Mouse (Mus musculus): ENCODE results near the gene Sult1a1.
"Not testable (repeated sequence)": the region's sequence is repeated elsewhere in the genome, so short reads cannot be mapped to it uniquely, and the experiment has no call there.

Sult1a1 gene

DNA sequence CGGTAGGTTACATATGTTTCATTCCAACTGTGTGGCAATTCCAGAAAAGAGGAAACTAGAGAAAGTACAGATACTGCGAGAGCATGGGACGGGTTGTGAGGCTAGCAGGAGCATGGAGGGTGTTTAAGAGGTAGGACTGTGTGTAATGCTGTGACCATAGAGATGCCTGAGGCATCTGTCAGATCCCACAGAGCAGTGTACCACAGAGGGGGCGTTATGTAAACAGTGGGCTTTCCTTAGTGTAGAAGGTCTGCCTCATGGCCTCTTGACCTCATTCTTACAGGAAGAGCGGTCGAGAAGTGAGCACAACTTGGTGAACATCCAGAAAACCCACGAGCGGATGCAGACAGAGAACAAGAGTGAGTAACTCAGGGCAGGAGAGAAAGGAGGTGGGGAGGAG, 12.6 kb downstream of the Sult1a1 start:
- no peak for DNase-seq (ENCODE audit: low read depth, low spot score)

- no peak for DNase-seq (ENCODE audit: low read depth, low spot score)
These were observed 16.5 kb downstream of the Sult1a1 start for GRCm38 (mm10) chr7:126659771-126660170.

GRCm38 (mm10) chr7:126657522-126657921, 18.7 kb downstream of the Sult1a1 start:
- DNase-seq (ENCODE audit: low read depth, low spot score), result no peak

DNA sequence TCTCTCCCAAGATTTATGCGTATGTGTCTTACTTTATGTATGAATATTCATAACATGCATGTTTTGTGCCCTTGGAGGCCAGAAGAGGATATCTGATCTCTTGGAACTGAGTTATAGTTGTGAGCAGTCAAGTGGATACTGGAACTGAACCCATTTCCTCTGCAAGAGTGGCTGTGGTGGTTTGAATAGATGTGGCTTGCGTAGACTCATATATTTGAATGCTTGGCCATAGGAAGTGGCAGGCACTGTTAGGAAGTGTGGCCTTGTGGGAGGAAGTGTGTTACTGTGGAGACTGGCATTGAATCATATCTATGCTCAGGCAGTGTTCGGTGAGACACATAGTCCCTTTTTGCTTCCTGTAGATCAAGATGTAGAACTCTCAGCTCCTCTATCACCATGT, 20.5 kb downstream of the Sult1a1 start:
- DNase-seq (ENCODE audit: low read depth, low spot score), result no peak

GRCm38 (mm10) chr7:126653991-126654390, 22.2 kb downstream of the Sult1a1 start:
- no peak for DNase-seq (ENCODE audit: low read depth, low spot score)

DNA sequence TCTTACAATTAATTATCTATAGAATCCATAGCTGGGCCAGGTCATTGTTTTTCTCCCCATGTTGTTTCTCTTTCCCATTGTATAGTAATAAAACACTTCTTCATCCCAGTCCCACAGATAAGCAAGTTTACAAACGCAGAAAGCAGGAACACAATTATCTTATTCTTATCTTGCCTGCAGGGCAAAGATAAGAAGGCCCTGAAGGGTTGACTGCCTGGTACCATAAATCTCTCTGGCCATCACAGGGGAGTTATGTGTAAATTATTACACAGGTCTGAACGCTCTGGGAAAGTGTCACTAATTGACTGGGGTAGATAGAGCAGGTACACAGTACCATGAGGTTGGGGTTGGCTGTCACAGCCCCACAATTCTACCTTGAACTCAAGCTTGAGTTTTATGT, 25.4 kb downstream of the Sult1a1 start:
- no peak for DNase-seq (ENCODE audit: low read depth, low spot score)

- peak; percentile 87 for DNase-seq (ENCODE audit: low read depth, low spot score)
These were observed 26.8 kb downstream of the Sult1a1 start, which contains the start of gene Sgf29 for GRCm38 (mm10) chr7:126649231-126650051. Gene Sgf29, plus strand, starts transcription at chr7:126649309.

DNA sequence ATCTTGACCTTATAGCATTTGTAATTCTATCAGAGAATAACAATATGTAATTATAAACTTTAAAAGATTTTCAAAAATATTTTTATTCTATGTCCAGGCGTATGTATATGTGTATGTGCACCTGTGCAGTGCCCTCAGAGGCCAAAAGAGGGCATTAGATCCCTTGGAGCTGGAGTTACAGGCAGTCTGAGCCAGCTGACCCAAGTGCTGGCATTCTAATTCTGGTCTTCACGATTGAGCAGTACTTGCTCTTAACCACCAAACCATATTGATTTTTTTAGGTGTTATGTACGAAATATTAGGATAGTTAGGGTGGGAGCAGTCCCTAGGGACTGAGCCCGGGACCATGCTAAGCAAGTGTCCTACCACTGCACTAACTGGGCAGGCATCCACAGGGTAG, 27.7 kb downstream of the Sult1a1 start:
- no peak for DNase-seq (ENCODE audit: low read depth, low spot score)

DNA sequence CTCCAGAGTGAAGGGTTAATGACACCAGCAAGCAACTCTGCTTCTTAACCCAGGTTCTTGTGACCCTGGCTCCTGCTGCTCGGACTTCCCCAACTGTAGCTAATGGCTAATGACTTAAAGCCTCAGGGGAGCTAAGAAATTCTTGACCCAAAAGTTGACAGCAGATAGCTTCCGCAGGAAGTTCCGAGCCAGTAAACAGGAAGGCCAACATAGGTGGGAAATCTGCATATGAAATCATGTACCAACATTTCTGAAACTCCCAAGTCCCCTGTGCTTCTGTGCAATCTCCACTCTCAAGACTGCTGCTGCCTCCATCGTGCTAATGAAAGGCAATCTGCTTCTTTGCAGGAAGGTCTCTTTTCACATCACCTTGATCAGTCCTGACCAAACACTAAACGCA, 30.5 kb downstream of the Sult1a1 start:
- no peak for DNase-seq (ENCODE audit: low read depth, low spot score)

- DNase-seq (ENCODE audit: low read depth, low spot score), result no peak
These were observed 31.3 kb downstream of the Sult1a1 start for GRCm38 (mm10) chr7:126644914-126645313.

- DNase-seq (ENCODE audit: low read depth, low spot score), result no peak
These were observed 31.9 kb downstream of the Sult1a1 start for GRCm38 (mm10) chr7:126644345-126644744.

DNA sequence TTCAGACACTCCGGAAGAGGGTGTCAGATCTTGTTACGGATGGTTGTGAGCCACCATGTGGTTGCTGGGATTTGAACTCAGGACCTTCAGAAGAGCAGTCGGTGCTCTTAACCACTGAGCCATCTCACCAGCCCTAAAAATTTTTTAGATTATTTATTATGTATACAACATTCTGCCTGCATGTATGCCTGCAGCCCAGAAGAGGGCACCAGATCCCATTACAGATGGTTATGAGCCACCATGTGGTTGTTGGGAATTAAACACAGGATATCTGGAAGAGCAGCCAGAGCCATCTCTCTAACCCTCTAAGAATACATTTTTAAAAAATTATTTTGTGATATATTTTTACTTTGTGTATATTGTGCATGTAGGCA, 33.0 kb downstream of the Sult1a1 start:
- not testable (repeated sequence) for DNase-seq (ENCODE audit: low read depth, low spot score)

- DNase-seq (ENCODE audit: low read depth, low spot score), result no peak
These were observed 33.5 kb downstream of the Sult1a1 start for GRCm38 (mm10) chr7:126642545-126643243.

DNA sequence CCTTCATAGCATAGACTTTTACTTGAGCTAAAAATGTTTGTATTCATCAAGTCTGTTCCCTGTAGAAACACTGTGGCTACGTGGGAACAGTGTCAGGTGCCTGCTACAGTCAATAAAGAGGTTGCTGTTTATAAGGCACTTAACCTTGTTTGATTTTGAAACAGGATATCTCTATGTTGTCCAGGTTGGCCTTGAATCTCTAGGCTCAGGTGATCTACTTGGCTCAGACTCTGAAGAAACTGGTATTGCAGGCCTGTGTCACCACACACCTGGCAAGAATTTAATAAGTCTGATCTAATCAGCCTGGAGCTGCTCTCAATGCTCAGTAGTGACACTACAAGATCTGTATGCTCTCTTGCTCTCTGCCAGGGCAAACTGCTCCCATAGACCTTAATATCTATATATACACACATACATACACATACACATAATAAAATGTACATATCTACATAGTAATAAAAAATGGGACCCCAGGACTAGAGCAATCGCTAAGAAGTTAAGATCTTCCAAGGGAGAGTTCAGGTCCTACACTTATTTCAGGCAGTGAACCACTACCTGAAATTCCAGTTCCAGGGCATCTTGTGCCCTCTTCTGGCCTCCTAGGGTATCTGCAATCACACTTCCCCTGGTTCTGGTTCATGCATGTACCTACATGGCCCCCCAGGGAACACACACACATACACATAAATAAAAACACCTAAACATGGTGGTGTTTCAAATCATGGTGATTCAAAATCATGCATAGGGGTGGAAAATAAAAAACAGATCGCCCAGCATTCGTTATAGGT, 39.3 kb downstream of the Sult1a1 start:
- peak; percentile 44 for DNase-seq (ENCODE audit: low read depth, low spot score)

- DNase-seq (ENCODE audit: low read depth, low spot score), result no peak
These were observed 40.9 kb downstream of the Sult1a1 start for GRCm38 (mm10) chr7:126635375-126635774.

DNA sequence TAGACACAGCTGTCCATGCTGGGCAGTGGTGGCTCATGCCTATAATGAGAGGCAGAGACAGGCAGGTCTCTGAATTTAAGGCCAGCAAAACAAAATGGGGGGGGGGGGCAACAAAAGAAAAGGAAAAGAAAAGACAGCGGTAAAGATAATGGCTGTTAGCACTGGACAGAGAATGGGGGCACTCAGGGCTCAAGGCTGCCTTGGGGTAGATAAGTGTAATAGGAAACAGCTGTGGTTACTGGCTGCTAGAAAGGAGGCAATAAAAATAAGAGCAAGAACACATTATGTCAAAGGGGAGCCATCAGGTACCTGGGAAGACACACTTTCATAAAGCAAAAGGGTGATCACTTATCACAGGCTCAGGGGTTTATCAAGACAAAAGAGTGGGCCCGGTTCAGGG, 43.8 kb downstream of the Sult1a1 start:
- no peak for DNase-seq (ENCODE audit: low read depth, low spot score)

DNA sequence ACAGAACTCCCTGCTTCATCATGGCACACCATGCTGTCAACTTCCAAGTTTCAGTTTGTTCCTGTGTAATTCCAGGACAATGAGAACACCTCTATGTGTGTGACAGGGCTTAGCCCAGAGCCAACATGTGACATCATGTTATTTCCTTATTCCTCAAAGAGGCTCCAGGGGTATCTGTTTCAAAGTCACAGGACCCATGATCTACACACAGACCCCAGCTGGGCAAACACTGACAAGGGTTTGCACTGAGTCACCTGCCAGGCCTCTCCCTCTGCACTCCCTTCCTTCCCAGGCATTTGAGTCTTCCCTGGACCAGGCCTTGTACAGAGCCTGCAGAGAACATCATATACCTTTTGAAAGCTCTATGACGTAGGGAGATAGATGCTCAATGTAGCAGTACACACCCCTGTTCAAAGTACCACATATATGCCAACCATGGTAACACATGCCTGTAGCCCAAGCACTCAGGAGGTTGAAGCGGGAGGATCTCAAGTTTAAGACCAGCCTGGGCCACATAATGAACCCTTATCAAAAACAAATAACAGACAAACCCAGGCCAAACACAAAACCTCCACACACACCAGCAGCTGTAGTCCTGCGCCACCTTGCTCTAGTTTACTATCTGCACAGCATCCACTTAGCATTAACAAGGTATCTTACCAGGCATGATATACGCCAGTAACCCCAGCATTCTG, 45.3 kb downstream of the Sult1a1 start, which contains the start of gene Nupr1:
TSS of gene Nupr1 (minus strand) at position 38 of the 695 bp plus-strand sequence.
- no peak for DNase-seq (ENCODE audit: low read depth, low spot score)

DNA sequence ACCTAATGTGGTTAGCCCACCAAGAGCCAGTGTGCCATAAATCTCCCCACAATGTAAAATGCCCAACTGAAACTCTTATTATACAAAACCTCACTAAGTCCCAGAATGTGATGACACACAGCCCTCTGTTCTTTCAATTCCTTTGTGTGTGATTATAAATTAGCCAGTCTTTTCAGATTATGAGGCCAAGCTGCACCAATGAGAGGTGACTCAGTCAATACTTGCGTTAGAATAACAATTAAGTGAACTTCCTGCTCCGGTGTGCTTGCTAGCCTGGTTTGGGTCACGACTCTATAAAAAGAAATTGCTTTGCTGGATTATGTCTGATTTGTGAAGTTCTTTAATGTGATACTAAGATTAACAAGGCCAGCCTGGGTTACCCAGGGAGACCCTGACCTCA, 46.3 kb downstream of the Sult1a1 start:
- DNase-seq (ENCODE audit: low read depth, low spot score), result no peak

- DNase-seq (ENCODE audit: low read depth, low spot score), result no peak
These were observed 48.1 kb downstream of the Sult1a1 start for GRCm38 (mm10) chr7:126628111-126628510.

DNA sequence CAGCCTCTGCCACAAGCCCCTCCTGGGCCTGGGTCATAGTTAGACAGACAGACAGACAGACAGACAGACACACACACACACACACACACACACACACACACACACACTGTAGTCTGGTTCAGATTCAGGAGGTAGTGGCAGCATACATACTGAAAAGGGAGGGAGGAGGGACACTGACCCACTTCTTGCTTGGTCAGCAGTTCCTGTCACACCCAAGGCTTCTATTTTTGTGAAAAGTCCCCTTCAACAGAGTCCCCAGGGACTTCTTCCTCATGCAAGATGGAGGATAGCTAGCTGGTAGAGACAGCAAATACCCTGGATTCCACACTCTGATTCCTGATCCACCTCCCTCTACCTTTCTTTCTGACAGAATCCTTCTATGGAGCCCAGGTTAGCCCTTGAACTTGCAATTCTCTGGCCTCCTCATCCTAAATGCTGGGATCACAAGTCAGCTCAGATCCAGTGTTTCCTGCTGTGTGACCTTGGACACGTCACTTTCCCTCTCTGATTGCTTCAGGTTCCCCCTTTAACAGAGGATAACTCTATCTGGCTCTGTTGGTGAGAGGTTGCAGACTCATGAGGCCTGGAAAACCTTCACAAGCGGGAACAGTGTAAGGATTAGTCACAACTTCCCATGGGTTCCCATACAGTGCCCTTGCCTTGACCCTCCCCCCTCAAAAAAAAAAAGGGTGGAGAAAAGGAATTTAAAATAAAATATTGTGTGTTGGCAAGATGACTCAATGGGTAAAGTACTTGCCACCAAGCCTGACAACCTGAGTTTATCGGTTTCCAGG, 50.2 kb downstream of the Sult1a1 start:
- no peak for DNase-seq (ENCODE audit: low read depth, low spot score)

DNA sequence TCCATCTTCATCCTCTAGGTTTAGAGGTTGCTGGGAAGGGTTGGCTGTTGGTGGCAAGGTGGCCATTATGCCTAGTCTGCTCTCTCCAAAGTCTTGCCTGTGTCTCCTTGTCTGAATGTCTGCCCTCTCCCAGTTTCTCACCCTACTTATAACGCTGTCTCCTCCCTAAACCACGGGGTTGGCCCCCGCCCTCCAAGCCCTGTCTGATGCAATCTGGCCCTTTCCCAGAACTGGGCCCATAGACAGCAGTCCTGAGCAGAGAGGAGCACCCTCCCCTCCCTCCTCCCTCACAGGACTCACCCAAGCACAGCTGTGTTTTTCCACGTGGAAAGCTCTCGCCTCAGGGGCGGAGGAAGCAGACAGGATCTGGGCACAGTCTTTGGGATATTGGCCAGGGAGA, 50.9 kb downstream of the Sult1a1 start:
- no peak for DNase-seq (ENCODE audit: low read depth, low spot score)

Data from forelimb bud, embryonic 11.5 days (tissue).